Mouse (Mus musculus): ENCODE data around the gene Chchd6. TPM values are rescaled to one million over a fixed set of nuclear protein-coding genes. Genes with fewer than 3 reads are reported as not detected.

The Chchd6 gene
- total RNA-seq, 2 experiments from 2014 or later: 29.2 to 34.1 TPM

Other genes starting within 250 kb of the Chchd6 start
- gene Plxna1, start 233.0 kb downstream of the Chchd6 start, total RNA-seq (2021): 10 to 100 TPM; 47.7 to 56.6 TPM
- 10 to 100 TPM; 14.4 TPM for gene Txnrd3, start 48.3 kb upstream of the Chchd6 start, total RNA-seq (2021)
- not detected for gene Vmn1r40, start 111.9 kb upstream of the Chchd6 start, total RNA-seq (2021)
- gene Vmn1r41, start 145.1 kb upstream of the Chchd6 start, total RNA-seq (2021): not detected

Data from adrenal gland, postnatal 10 days (tissue).